In the genomic region with DNA sequence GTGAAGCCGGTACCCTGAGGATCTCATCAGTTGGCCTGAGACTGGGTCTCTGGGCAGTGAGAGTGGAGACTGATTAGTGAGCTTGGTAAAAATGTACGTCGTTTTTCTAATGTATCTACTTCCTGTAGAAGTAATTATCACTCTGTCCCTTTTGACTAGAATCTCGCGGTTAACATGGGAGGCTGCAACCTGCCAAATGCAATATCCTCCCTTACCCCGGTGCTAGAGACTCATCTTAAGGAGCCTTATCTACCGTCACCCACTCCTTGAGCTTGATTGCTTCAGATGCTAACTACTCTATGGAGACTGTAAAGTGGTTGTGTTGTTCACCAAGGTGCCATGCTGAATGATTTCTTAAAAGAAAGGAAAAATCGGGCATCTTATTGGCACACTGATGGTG, we compare ENCODE assay signal across 8 mouse cellular contexts. TPM values are rescaled to one million over a fixed set of nuclear protein-coding genes. Genes with fewer than 3 reads are reported as not detected.
DNase-seq lines count a peak whose midpoint lies in the region; ATAC-seq lines count a peak whose summit lies in the region.

No protein-coding gene starts in this region.

- no peak for ATAC-seq in kidney, embryonic 14.5 days (ENCODE audit: low FRiP score, low TSS enrichment)
- ATAC-seq in hindbrain, embryonic 16.5 days = no peak
- ATAC-seq in midbrain, embryonic 15.5 days (replicated peaks) = no peak

- H3K9me3 ChIP-seq in kidney, embryonic 14.5 days (ENCODE audit: control insufficient read depth, low read length) = no peaks in the 10 kb centered on the region
- no peaks in the 10 kb centered on the region for H3K9me3 ChIP-seq in hindbrain, embryonic 16.5 days (ENCODE audit: control insufficient read depth, low read length)
- H3K9me3 ChIP-seq in midbrain, embryonic 15.5 days = no peaks in the 10 kb centered on the region

- H3K36me3 ChIP-seq in kidney, embryonic 14.5 days (ENCODE audit: control insufficient read depth, insufficient read depth, low read length) = no peaks in the 10 kb centered on the region
- peaks cover 4% of the 10 kb centered on the region; the same call in 1 of the 2 replicates for H3K36me3 ChIP-seq in hindbrain, embryonic 16.5 days (ENCODE audit: control insufficient read depth, insufficient read depth, low read length)
- H3K36me3 ChIP-seq in midbrain, embryonic 15.5 days (replicated peaks) = no peaks in the 10 kb centered on the region

- H3K4me2 ChIP-seq in kidney, embryonic 14.5 days (replicated peaks; ENCODE audit: low read depth, low read length) = peak overlapping the region; percentile 98
- H3K4me2 ChIP-seq in hindbrain, embryonic 16.5 days (ENCODE audit: low read length) = peak overlapping the region; percentile 97
- peak overlapping the region; percentile 98 for H3K4me2 ChIP-seq in midbrain, embryonic 15.5 days

- no peak for DNase-seq in kidney, adult 9 months
- DNase-seq in T-cell, adult 2 months (ENCODE audit: low spot score) = peak; percentile 28
- no peak for DNase-seq in spleen, adult 12 weeks (ENCODE audit: low spot score)
- no peak for DNase-seq in left cerebral cortex, postnatal 25 days (ENCODE audit: low spot score in 2 of 2)
- DNase-seq in left cerebral cortex, adult 9 months (ENCODE audit: low spot score in 2 of 2) = no peak

- H3K4me3 ChIP-seq in kidney, embryonic 14.5 days (ENCODE audit: low read length) = no peak overlapping the region; the same call in 1 of the 2 replicates
- peak overlapping the region; percentile 83 for H3K4me3 ChIP-seq in hindbrain, embryonic 16.5 days (ENCODE audit: low read length)
- peak overlapping the region; percentile 66 for H3K4me3 ChIP-seq in midbrain, embryonic 15.5 days

- peaks cover 3% of the 10 kb centered on the region; the same call in 1 of the 2 replicates for H3K4me1 ChIP-seq in kidney, embryonic 14.5 days (ENCODE audit: control insufficient read depth, insufficient read depth, low read length)
- peaks cover 8% of the 10 kb centered on the region for H3K4me1 ChIP-seq in hindbrain, embryonic 16.5 days (ENCODE audit: control insufficient read depth, insufficient read depth, low read depth, low read length)
- peaks cover 23% of the 10 kb centered on the region for H3K4me1 ChIP-seq in midbrain, embryonic 15.5 days

- WGBS in kidney, embryonic 14.5 days = 42% methylated on average over 8 of the region's 8 CpGs
- WGBS in hindbrain, embryonic 16.5 days = 32% methylated on average over 8 of the region's 8 CpGs
- 44% methylated on average over 8 of the region's 8 CpGs for WGBS in midbrain, embryonic 15.5 days

- no peaks in the 10 kb centered on the region for H3K27me3 ChIP-seq in kidney, embryonic 14.5 days (ENCODE audit: control insufficient read depth, insufficient read depth, low read length)
- H3K27me3 ChIP-seq in hindbrain, embryonic 16.5 days (replicated peaks; ENCODE audit: control insufficient read depth, insufficient read depth, low read length) = no peaks in the 10 kb centered on the region
- H3K27me3 ChIP-seq in midbrain, embryonic 15.5 days (replicated peaks) = no peaks in the 10 kb centered on the region

- no peak overlapping the region for H3K27ac ChIP-seq in kidney, embryonic 14.5 days (ENCODE audit: low read depth, low read length)
- no peak overlapping the region for H3K27ac ChIP-seq in hindbrain, embryonic 16.5 days (ENCODE audit: low read depth, low read length)
- H3K27ac ChIP-seq in midbrain, embryonic 15.5 days = no peak overlapping the region

- intact Hi-C loops in left cerebral cortex, postnatal 25 days (cut with DNase I) = loop anchor here (2.0 kb wide), 2 partner anchors 121 to 213 kb away; no protein-coding TSS in a partner anchor

- no peak overlapping the region for H3K9ac ChIP-seq in kidney, embryonic 14.5 days (ENCODE audit: low read depth, low read length)
- no peak overlapping the region for H3K9ac ChIP-seq in hindbrain, embryonic 16.5 days (ENCODE audit: low read depth, low read length)
- H3K9ac ChIP-seq in midbrain, embryonic 15.5 days = peak overlapping the region; percentile 21; the same call in 1 of the 2 replicates

RNA-seq across cellular contexts. Expression of gene Apoh, which starts 1.4 kb away (rescaled TPM):
- not detected in 2 replicates for polyA plus RNA-seq in kidney, embryonic 14.5 days (2014; fragmentation: Nextera tagmentation; extraction: Ambion mirVana)
- polyA plus RNA-seq in hindbrain, embryonic 16.5 days (2015; fragmentation: Nextera tagmentation; extraction: Ambion mirVana) = 0.39 and 0.43 TPM in 2 replicates
- 0.28 and 2.5 TPM in 2 replicates for polyA plus RNA-seq in midbrain, embryonic 15.5 days (2015; fragmentation: Nextera tagmentation; extraction: Ambion mirVana)
- under 1 TPM; 0.46 to 0.64 TPM for total RNA-seq in left cerebral cortex, postnatal 25 days (2021)

RNA-seq across cellular contexts. Expression of gene Prkca, which starts 1.9 kb away (rescaled TPM):
- 6.7 and 10.9 TPM in 2 replicates for polyA plus RNA-seq in kidney, embryonic 14.5 days (2014; fragmentation: Nextera tagmentation; extraction: Ambion mirVana)
- 7.3 and 7.4 TPM in 2 replicates for polyA plus RNA-seq in hindbrain, embryonic 16.5 days (2015; fragmentation: Nextera tagmentation; extraction: Ambion mirVana)
- polyA plus RNA-seq in midbrain, embryonic 15.5 days (2015; fragmentation: Nextera tagmentation; extraction: Ambion mirVana) = 7.0 and 7.2 TPM in 2 replicates
- total RNA-seq in left cerebral cortex, postnatal 25 days (2021) = 100 to 1,000 TPM; 172 TPM
